Mouse (Mus musculus): ENCODE measurements around the gene Fastk. TPM values are rescaled to one million over a fixed set of nuclear protein-coding genes. Genes with fewer than 3 reads are reported as not detected.

Gene Fastk
- polyA plus RNA-seq, 1 experiment from 2014 or later, result 66.6 TPM

- no peaks in the 10 kb centered on the region for H3K9me3 ChIP-seq (ENCODE audit: control insufficient read depth, low read length)
- under 1% methylated on average over 68 of the region's 85 CpGs for WGBS
- no peak for TF ChIP-seq CTCF (IDR thresholded peaks at IDR 0.05; ENCODE audit: low read depth)
- H3K36me3 ChIP-seq (ENCODE audit: control insufficient read depth, insufficient read depth, low read length), result no peaks in the 10 kb centered on the region
- H3K9ac ChIP-seq (ENCODE audit: low read length), result peak within 1 kb of the TSS; percentile 85
- no peaks in the 10 kb centered on the region for H3K27me3 ChIP-seq (ENCODE audit: control insufficient read depth, insufficient read depth, low read length)
- DNase-seq (ENCODE audit: low spot score) (peak; percentile 48), ATAC-seq (ENCODE audit: low FRiP score, low TSS enrichment) (no peak; the same call in 1 of the 2 replicates)
- no peaks in the 10 kb centered on the region; the same call in 1 of the 2 replicates for H3K4me1 ChIP-seq (replicated peaks; ENCODE audit: control insufficient read depth, insufficient read depth)
- H3K4me3 ChIP-seq (ENCODE audit: low read depth, low read length), result peak within 1 kb of the TSS; percentile 79
- peak within 1 kb of the TSS; percentile 97 for H3K4me2 ChIP-seq (replicated peaks; ENCODE audit: low read depth)
- H3K27ac ChIP-seq (replicated peaks), result peak within 1 kb of the TSS; percentile 92
These were observed 7.1 kb upstream of the Fastk start, which contains the start of gene Agap3 for GRCm38 (mm10) chr5:24452030-24452690. Gene Agap3, plus strand, starts transcription at chr5:24452177.

GRCm38 (mm10) chr5:24451264-24452029 lies 6.4 kb upstream of the Fastk start:
- Histone ChIP-seq H3K9me3 (ENCODE audit: control insufficient read depth, low read length) (no peaks in the 10 kb centered on the region), H3K4me1 (replicated peaks; ENCODE audit: control insufficient read depth, insufficient read depth) (no peaks in the 10 kb centered on the region; the same call in 1 of the 2 replicates), H3K9ac (ENCODE audit: low read length) (peak overlapping the region; percentile 85), H3K36me3 (ENCODE audit: control insufficient read depth, insufficient read depth, low read length) (no peaks in the 10 kb centered on the region), H3K4me3 (ENCODE audit: low read depth, low read length) (peak overlapping the region; percentile 79), H3K27ac (replicated peaks) (peak overlapping the region; percentile 92), H3K27me3 (ENCODE audit: control insufficient read depth, insufficient read depth, low read length) (no peaks in the 10 kb centered on the region), H3K4me2 (replicated peaks; ENCODE audit: low read depth) (peak overlapping the region; percentile 97)
- ATAC-seq (ENCODE audit: low FRiP score, low TSS enrichment) (peak; percentile 75), DNase-seq (ENCODE audit: low spot score) (peak; percentile 91)
- no peak for TF ChIP-seq CTCF (IDR thresholded peaks at IDR 0.05; ENCODE audit: low read depth)
- no peak for TF ChIP-seq EP300 (optimal IDR thresholded peaks at IDR 0.05)
- WGBS, result 3% methylated on average over 51 of the region's 66 CpGs

- Histone ChIP-seq H3K4me1 (replicated peaks; ENCODE audit: control insufficient read depth, insufficient read depth) (peaks cover 5% of the 10 kb centered on the region), H3K9ac (ENCODE audit: low read length) (peak within 1 kb of the TSS; percentile 61), H3K27ac (replicated peaks) (no peak within 1 kb of the TSS), H3K27me3 (ENCODE audit: control insufficient read depth, insufficient read depth, low read length) (no peaks in the 10 kb centered on the region), H3K4me3 (ENCODE audit: low read depth, low read length) (peak within 1 kb of the TSS; percentile 55), H3K36me3 (ENCODE audit: control insufficient read depth, insufficient read depth, low read length) (peaks cover 5% of the 10 kb centered on the region; the same call in 1 of the 2 replicates), H3K9me3 (ENCODE audit: control insufficient read depth, low read length) (no peaks in the 10 kb centered on the region), H3K4me2 (replicated peaks; ENCODE audit: low read depth) (peak within 1 kb of the TSS; percentile 90)
- peak; percentile 76 for ATAC-seq (ENCODE audit: low FRiP score, low TSS enrichment)
- WGBS, result 2% methylated on average over 33 of the region's 34 CpGs
- no peak for TF ChIP-seq CTCF (IDR thresholded peaks at IDR 0.05; ENCODE audit: low read depth)
- TF ChIP-seq EP300 (optimal IDR thresholded peaks at IDR 0.05), result no peak
- peak; percentile 88 for DNase-seq (ENCODE audit: low spot score)
These were observed 2.7 kb upstream of the Fastk start, which contains the start of gene Tmub1 for GRCm38 (mm10) chr5:24447624-24448298. Gene Tmub1, minus strand, starts transcription at chr5:24447854.

- Histone ChIP-seq H3K9me3 (ENCODE audit: control insufficient read depth, low read length) (no peaks in the 10 kb centered on the region), H3K27ac (replicated peaks) (no peak overlapping the region), H3K4me2 (replicated peaks; ENCODE audit: low read depth) (no peak overlapping the region), H3K9ac (ENCODE audit: low read length) (no peak overlapping the region), H3K36me3 (ENCODE audit: control insufficient read depth, insufficient read depth, low read length) (peaks cover 7% of the 10 kb centered on the region), H3K27me3 (ENCODE audit: control insufficient read depth, insufficient read depth, low read length) (no peaks in the 10 kb centered on the region), H3K4me1 (replicated peaks; ENCODE audit: control insufficient read depth, insufficient read depth) (peaks cover 5% of the 10 kb centered on the region), H3K4me3 (ENCODE audit: low read depth, low read length) (no peak overlapping the region)
- no peak for ATAC-seq (ENCODE audit: low FRiP score, low TSS enrichment)
- WGBS, result 81% methylated on average over 7 of the region's 7 CpGs
- TF ChIP-seq CTCF (IDR thresholded peaks at IDR 0.05; ENCODE audit: low read depth) (no peak), EP300 (optimal IDR thresholded peaks at IDR 0.05) (no peak)
- no peak for DNase-seq (ENCODE audit: low spot score)
These were observed 1.5 kb upstream of the Fastk start for GRCm38 (mm10) chr5:24446630-24447029.

- TF ChIP-seq CTCF (IDR thresholded peaks at IDR 0.05; ENCODE audit: low read depth) (peak; percentile 44), EP300 (optimal IDR thresholded peaks at IDR 0.05) (no peak)
- no peaks in the 10 kb centered on the region for H3K9me3 ChIP-seq (ENCODE audit: control insufficient read depth, low read length)
- DNase-seq (ENCODE audit: low spot score) (no peak), ATAC-seq (ENCODE audit: low FRiP score, low TSS enrichment) (no peak)
- H3K9ac ChIP-seq (ENCODE audit: low read length), result peak overlapping the region; percentile 90
- peak overlapping the region; percentile 95 for H3K27ac ChIP-seq (replicated peaks)
- H3K4me3 ChIP-seq (ENCODE audit: low read depth, low read length), result peak overlapping the region; percentile 87
- WGBS, result 59% methylated on average over 20 of the region's 20 CpGs
- H3K27me3 ChIP-seq (ENCODE audit: control insufficient read depth, insufficient read depth, low read length), result no peaks in the 10 kb centered on the region
- H3K36me3 ChIP-seq (ENCODE audit: control insufficient read depth, insufficient read depth, low read length), result peaks cover 16% of the 10 kb centered on the region
- H3K4me2 ChIP-seq (replicated peaks; ENCODE audit: low read depth), result peak overlapping the region; percentile 92
- H3K4me1 ChIP-seq (replicated peaks; ENCODE audit: control insufficient read depth, insufficient read depth), result peaks cover 5% of the 10 kb centered on the region
These were observed 467 bp upstream of the Fastk start for GRCm38 (mm10) chr5:24445428-24446080.
